In the genomic region with DNA sequence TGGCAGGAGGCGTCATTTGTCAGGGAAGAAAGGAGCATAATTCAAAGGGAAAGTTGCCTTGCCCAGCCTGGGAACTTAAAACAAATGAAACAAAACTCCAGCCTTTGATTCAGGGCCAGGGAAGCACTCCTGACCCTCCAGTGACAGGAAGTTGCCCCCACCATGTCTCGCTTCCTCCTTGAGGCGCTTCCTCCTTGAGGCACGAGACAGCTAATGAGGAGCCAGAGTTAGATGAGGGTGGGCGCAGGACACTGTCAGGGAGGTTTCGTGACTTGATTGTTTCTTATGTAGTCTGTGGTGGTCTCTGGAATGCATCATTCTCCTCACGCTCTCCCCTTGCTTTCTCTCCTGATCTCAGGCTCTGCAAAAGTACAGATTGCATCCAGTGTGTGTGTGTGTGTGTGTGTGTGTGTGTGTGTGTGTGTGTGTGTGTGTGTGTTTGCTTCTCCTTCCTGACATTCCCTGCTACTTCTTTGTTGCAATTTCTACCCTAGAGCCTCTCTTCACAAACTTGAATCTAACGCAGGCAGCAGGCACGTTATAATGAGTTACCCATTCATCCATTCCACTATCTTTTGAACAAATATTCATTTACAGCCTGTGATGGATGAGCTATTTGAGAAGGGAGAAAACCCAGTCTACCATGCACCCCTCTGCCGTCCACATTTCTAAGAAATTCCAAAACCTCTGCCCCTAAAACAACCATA, we compare ENCODE assay signal across 9 mouse cellular contexts. TPM values are rescaled to one million over a fixed set of nuclear protein-coding genes. Genes with fewer than 3 reads are reported as not detected.
DNase-seq lines count a peak whose midpoint lies in the region; ATAC-seq and TF ChIP-seq lines count a peak whose summit lies in the region.
"Had no signal": no experiment of that assay in that cellular context is flagged by ENCODE, and none has a peak within 500 bp of the region (broad histone marks: within the 10 kb centered on the region; RNA-seq: fewer than 3 reads in every experiment).

No protein-coding gene starts in this region.

- no peaks in the 10 kb centered on the region for H3K9me3 ChIP-seq in heart, postnatal 0 days (replicated peaks; ENCODE audit: control insufficient read depth, low read length)
- H3K9me3 ChIP-seq in hindbrain, embryonic 14.5 days (ENCODE audit: control insufficient read depth, low read length), result no peaks in the 10 kb centered on the region
- H3K9me3 ChIP-seq in midbrain, embryonic 11.5 days (ENCODE audit: control insufficient read depth, low read length), result no peaks in the 10 kb centered on the region
- H3K9me3 ChIP-seq: limb, embryonic 13.5 days had no signal

- H3K9ac ChIP-seq in heart, postnatal 0 days (replicated peaks; ENCODE audit: low read depth, low read length), result no peak overlapping the region
- no peak overlapping the region for H3K9ac ChIP-seq in hindbrain, embryonic 14.5 days
- no peak overlapping the region for H3K9ac ChIP-seq in midbrain, embryonic 11.5 days (ENCODE audit: low read length)
- H3K9ac ChIP-seq: limb, embryonic 13.5 days had no signal

- no peak overlapping the region for H3K27ac ChIP-seq in heart, postnatal 0 days (ENCODE audit: low read depth)
- peak overlapping the region; percentile 64 for H3K27ac ChIP-seq in hindbrain, embryonic 14.5 days
- H3K27ac ChIP-seq in midbrain, embryonic 11.5 days (ENCODE audit: low read depth, low read length), result no peak overlapping the region; the same call in 1 of the 2 replicates
- H3K27ac ChIP-seq: limb, embryonic 13.5 days had no signal

- 57% methylated on average over 10 of the region's 10 CpGs for WGBS in heart, postnatal 0 days
- WGBS in hindbrain, embryonic 14.5 days, result 28% methylated on average over 10 of the region's 10 CpGs
- 69% methylated on average over 10 of the region's 10 CpGs for WGBS in midbrain, embryonic 11.5 days

- H3K27me3 ChIP-seq in heart, postnatal 0 days (ENCODE audit: control insufficient read depth, insufficient read depth, low read length), result no peaks in the 10 kb centered on the region
- H3K27me3 ChIP-seq in hindbrain, embryonic 14.5 days (ENCODE audit: control insufficient read depth, insufficient read depth, low read length), result no peaks in the 10 kb centered on the region
- H3K27me3 ChIP-seq in midbrain, embryonic 11.5 days (ENCODE audit: control insufficient read depth, insufficient read depth, low read length), result no peaks in the 10 kb centered on the region
- H3K27me3 ChIP-seq: limb, embryonic 13.5 days had no signal

- H3K4me2 ChIP-seq in heart, postnatal 0 days (ENCODE audit: low read depth, low read length), result 0 out of 2 replicates have a peak overlapping the region, but pooled peaks have one; percentile 10
- H3K4me2 ChIP-seq in hindbrain, embryonic 14.5 days (replicated peaks), result peak overlapping the region; percentile 39
- H3K4me2 ChIP-seq in midbrain, embryonic 11.5 days, result no peak overlapping the region
- H3K4me2 ChIP-seq: limb, embryonic 13.5 days had no signal

- no peak overlapping the region for H3K4me3 ChIP-seq in heart, postnatal 0 days (ENCODE audit: low read depth, low read length)
- H3K4me3 ChIP-seq in hindbrain, embryonic 14.5 days (replicated peaks; ENCODE audit: low read length), result no peak overlapping the region
- H3K4me3 ChIP-seq in midbrain, embryonic 11.5 days (ENCODE audit: low read depth, low read length), result no peak overlapping the region
- H3K4me3 ChIP-seq: limb, embryonic 13.5 days had no signal

- H3K36me3 ChIP-seq in heart, postnatal 0 days (replicated peaks; ENCODE audit: control insufficient read depth, insufficient read depth, low read length), result no peaks in the 10 kb centered on the region
- no peaks in the 10 kb centered on the region for H3K36me3 ChIP-seq in hindbrain, embryonic 14.5 days (replicated peaks; ENCODE audit: control insufficient read depth, insufficient read depth)
- H3K36me3 ChIP-seq in midbrain, embryonic 11.5 days (ENCODE audit: control insufficient read depth, insufficient read depth, low read length), result no peaks in the 10 kb centered on the region
- H3K36me3 ChIP-seq: limb, embryonic 13.5 days had no signal

- ATAC-seq in heart, postnatal 0 days (ENCODE audit: insufficient read depth, low read depth), result no peak
- ATAC-seq in hindbrain, embryonic 14.5 days (ENCODE audit: low FRiP score), result no peak
- ATAC-seq in midbrain, embryonic 11.5 days (ENCODE audit: low FRiP score), result peak; percentile 53

- intact Hi-C loops in gastrocnemius, postnatal 14 days (cut with DNase I; ENCODE audit: low total_unique reads), result no loop called here

- DNase-seq in heart, postnatal 0 days (ENCODE audit: low spot score), result no peak
- DNase-seq in heart, postnatal 4 days, result no peak
- DNase-seq in embryo, embryonic 9.5 days (ENCODE audit: extremely low spot score), result peak; percentile 6
- no peak for DNase-seq in hindbrain, embryonic 14.5 days (ENCODE audit: low spot score)
- no peak for DNase-seq in midbrain, embryonic 11.5 days (ENCODE audit: low spot score, missing footprints)
- no peak for DNase-seq in right cerebral cortex, postnatal 36 days (ENCODE audit: low spot score in 2 of 2)
- DNase-seq in gastrocnemius, postnatal 14 days, result no peak
- no peak for DNase-seq in right cerebral cortex, postnatal 14 days

- TF ChIP-seq CTCF in heart, postnatal 0 days (IDR thresholded peaks at IDR 0.05; ENCODE audit: low read depth), result no peak

- no peaks in the 10 kb centered on the region for H3K4me1 ChIP-seq in heart, postnatal 0 days (ENCODE audit: control insufficient read depth, insufficient read depth)
- peaks cover 16% of the 10 kb centered on the region; the same call in 1 of the 2 replicates for H3K4me1 ChIP-seq in hindbrain, embryonic 14.5 days (replicated peaks; ENCODE audit: control insufficient read depth, insufficient read depth, low read length)
- peaks cover 2% of the 10 kb centered on the region; the same call in 1 of the 2 replicates for H3K4me1 ChIP-seq in midbrain, embryonic 11.5 days (ENCODE audit: control insufficient read depth, insufficient read depth, low read length)
- H3K4me1 ChIP-seq: limb, embryonic 13.5 days had no signal

- no peak for TF ChIP-seq EP300 in heart, postnatal 0 days (IDR thresholded peaks at IDR 0.05; ENCODE audit: low read depth)

RNA-seq across cellular contexts. Expression of a gene that starts 33.6 kb away (rescaled TPM):
- total RNA-seq in heart, postnatal 0 days (2014; rRNA removed; ENCODE audit: low replicate concordance), result 12.4 and 23.3 TPM in 2 replicates
- polyA plus RNA-seq in heart, postnatal 0 days (2015; fragmentation: Nextera tagmentation; extraction: Ambion mirVana), result 18.8 and 29.1 TPM in 2 replicates
- total RNA-seq in heart, postnatal 4 days (2021), result 10 to 100 TPM; 14.2 to 15.9 TPM
- 38.2 and 48.7 TPM in 2 replicates for polyA plus RNA-seq in hindbrain, embryonic 14.5 days (2014; fragmentation: Nextera tagmentation; extraction: Ambion mirVana)
- 30.6 and 35.0 TPM in 2 replicates for polyA plus RNA-seq in midbrain, embryonic 11.5 days (2014; fragmentation: Nextera tagmentation; extraction: Ambion mirVana)
- total RNA-seq in gastrocnemius, postnatal 14 days (2021), result 10 to 100 TPM; 17.2 to 22.2 TPM

RNA-seq across cellular contexts. Expression of a gene that starts 44.7 kb away (rescaled TPM):
- total RNA-seq in heart, postnatal 0 days (2014; rRNA removed; ENCODE audit: low replicate concordance), result 50.2 and 55.4 TPM in 2 replicates
- 82.9 and 92.3 TPM in 2 replicates for polyA plus RNA-seq in heart, postnatal 0 days (2015; fragmentation: Nextera tagmentation; extraction: Ambion mirVana)
- total RNA-seq in heart, postnatal 4 days (2021), result 10 to 100 TPM; 72.9 to 80.3 TPM
- polyA plus RNA-seq in hindbrain, embryonic 14.5 days (2014; fragmentation: Nextera tagmentation; extraction: Ambion mirVana), result 142 and 165 TPM in 2 replicates
- polyA plus RNA-seq in midbrain, embryonic 11.5 days (2014; fragmentation: Nextera tagmentation; extraction: Ambion mirVana), result 95.6 and 107 TPM in 2 replicates
- total RNA-seq in gastrocnemius, postnatal 14 days (2021), result 10 to 100 TPM; 63.7 to 95.8 TPM
